Mouse (Mus musculus): ENCODE measurements around the gene Rnasel.

- TF ChIP-seq CTCF (IDR thresholded peaks at IDR 0.05; ENCODE audit: borderline replicate concordance, insufficient read depth, low read length) = no peak
- TF ChIP-seq POLR2A (IDR thresholded peaks at IDR 0.05; ENCODE audit: low read depth, low read length) = no peak
These were observed 39.8 kb upstream of the Rnasel start for GRCm38 (mm10) chr1:153709451-153709850.
